Mouse (Mus musculus) 416B (cell line): Measurements from ENCODE around the gene Eif3l.
A peak's percentile ranks its signal among the peaks of the same experiment; 100 is the strongest.

Source experiments
- DNase-seq: peaks from one replicate; pipeline ENCODE4 v3.0.0; 2011; ENCODE audit warnings: low read depth

Eif3l gene

GRCm38 (mm10) chr15:79124331-79124875 is 49.4 kb downstream of the Eif3l start:
- DNase-seq: no peak

DNA sequence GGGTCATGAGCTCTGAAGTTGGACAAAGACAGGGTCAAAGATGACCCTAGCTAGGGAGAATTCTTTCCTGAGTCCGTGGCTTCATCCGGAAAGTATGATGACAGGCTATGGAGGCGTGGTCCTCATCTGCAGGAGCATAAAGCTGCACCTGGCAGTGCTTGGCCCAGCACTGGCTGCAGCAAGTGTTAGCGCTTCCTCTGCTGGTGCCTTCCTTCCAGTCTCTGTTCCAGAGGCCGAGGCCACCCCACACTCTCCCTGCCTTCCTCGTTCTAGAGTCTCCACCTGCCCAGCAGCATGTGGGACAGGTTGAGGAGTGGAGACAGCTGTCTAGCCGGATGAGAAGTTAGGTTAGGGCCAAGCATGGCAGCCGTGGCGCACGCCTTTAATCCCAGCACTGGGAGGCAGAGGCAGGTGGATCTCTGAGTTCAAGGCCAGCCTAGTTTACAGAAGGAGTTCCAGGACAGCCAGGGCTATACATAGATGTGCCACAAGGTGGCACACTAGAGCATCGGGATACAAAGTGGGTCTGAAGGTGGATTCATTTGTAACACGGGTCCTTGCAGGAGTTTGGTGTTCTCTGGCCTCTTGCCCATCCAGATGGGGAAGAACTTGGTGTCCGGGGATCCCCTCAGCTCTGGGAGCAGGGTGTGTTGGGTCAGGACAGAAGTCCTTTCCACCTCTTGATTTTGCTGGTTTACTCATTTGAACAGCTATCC is 51.4 kb downstream of the Eif3l start:
- peak; percentile 71 for DNase-seq

- no peak for DNase-seq
These were observed 52.1 kb downstream of the Eif3l start for GRCm38 (mm10) chr15:79127101-79127500.

- DNase-seq: no peak
These were observed 53.2 kb downstream of the Eif3l start for GRCm38 (mm10) chr15:79128208-79128607.

DNA sequence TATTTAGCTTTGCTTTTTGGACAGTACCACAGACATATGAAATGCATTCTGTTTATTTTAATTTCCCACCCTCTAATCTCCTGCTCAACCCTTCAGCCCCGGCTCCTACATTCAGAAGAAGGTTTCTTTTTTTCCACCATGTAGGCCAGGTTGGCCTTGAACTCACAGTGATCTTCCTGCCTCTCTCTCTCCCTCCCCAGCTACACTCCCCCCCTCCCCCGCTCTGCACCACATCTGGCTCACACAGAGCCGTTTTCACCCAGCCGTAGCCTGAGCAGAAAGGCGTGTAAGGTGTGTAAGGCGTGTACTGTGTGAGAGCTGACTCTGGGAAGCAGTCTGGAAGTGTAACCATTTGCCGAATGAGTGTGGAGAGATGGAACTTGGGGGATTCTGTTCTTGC is 54.3 kb downstream of the Eif3l start:
- DNase-seq: no peak

DNA sequence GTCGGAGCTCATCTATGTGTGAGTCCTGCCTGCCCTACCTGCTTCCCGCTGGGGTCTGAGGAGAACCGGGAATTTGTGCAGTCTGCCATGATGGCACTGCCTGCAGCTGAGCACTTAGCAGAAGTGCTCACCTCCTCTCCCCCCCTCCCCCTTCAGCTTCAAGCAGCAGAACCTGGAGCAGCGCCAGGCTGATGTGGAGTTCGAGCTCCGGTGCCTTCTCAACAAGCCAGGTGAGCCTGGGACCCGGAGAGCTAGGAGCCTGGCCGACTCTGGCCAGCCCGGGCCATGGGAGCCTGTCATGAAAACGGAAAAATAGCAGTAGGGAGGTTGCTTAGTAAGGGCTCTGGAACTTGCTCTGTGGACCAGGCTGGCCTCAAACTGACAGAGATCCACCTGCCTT is 55.8 kb downstream of the Eif3l start:
- no peak for DNase-seq

DNA sequence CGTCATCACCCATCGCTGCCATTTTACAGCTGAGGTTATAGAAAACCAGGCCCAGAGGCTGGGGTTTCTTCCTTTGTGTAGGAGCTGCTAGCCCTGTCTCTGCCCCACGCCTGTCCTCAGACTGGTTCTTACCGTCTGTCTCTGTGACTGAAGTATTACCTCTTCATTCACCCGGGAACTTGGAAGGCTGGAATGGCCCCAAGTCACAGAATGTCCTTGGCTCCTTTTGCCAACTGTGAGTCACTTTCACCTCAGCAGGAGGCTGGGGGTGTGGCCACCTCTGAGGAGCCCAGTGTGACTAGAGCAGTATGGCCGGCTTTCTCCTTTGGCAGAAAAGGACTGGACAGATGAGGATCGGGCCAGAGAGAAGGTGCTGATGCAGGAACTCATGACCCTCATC is 56.5 kb downstream of the Eif3l start:
- no peak for DNase-seq

- no peak for DNase-seq
These were observed 58.2 kb downstream of the Eif3l start for GRCm38 (mm10) chr15:79133191-79133661.

DNA sequence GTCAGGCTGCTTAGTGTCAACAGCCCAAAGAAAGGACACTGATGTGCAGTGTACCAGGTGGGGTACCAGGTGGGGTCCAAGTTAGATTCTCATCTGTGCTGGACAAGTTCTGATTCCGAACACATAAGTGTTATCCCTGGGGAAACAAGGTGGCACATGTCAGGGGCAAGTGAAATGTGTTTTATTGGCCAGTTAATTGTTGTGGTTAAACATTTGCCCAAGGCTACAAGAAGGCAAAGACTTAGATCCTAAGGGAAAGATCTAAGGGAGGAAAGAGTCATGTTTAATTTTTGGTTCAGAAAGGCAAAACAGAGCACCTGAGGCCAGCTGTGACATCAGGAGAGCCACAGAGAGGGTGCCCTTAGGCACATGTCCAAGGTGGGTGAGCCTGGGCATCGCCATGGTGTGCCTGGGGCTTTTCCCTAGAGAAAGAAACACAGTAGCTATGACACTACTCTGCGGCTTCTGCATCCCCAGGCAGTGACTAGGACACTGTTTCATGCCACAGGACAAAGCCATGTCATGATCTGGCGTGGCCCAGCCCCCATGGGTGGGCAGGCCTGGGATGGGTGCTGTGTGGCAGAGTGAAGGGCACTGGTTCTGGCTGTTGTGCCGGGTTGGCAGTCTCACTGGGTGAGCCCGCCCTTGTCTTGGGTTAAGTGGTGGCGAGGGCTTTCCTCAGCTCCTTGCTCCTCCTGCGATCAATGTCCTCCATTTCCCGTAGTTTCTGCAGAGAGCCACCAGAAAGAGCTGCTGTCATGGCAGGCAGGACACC is 59.7 kb downstream of the Eif3l start:
- DNase-seq: no peak

DNA sequence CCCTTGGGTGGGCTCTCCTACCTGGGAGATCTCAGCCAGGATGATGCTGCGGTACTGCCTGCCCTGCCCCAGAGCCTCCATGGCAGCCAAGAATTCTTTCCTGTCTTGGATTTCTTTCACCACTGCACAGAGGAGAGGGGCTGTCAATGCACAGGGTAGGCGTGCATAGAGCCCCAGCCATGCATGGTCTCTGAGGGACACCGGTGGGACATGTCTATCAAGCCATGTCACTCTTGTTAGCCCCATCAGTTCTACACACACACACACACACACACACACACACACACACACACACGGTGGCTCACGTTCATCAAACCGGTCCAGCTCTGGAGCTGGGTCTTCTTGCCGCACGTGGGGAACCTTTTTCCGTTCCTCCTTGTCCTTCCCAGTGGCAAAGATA is 60.4 kb downstream of the Eif3l start:
- no peak for DNase-seq

- DNase-seq: no peak
These were observed 61.0 kb downstream of the Eif3l start for GRCm38 (mm10) chr15:79135783-79136575.

- peak; percentile 65 for DNase-seq
These were observed 64.7 kb downstream of the Eif3l start for GRCm38 (mm10) chr15:79139640-79140039.

DNA sequence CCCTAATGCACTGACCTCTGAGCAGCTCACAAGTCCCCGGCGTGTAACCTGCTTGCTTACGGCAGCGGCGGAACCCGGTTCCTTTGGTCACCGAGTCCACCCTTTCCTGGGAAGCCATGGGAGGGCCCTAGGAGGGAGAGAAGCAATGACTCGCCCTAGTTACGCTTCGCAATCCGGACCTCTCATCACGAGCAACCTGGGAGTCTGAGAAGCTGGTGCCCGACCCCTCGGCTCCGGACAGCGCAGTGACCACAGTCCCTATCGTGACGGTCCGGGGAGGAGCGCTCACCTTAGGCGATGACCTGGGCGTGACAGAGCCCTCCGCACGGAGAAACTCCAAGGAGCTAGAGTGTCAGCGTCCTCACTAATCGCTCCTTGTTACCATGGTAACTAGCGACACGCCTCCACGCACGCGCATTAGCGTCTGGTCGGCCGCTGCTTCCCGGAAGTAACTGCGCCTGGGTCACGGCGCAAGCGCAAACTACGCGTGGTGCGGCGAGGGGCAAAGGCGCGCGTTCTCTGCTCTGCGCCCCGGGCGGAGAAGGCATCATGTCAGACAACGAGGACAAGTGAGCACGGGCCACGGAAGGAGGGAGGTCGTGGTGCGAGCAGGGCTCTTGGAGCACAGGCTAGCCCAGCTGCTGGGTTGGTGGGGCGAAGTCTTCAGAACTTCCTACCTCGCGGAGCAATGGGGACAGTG is 66.0 kb downstream of the Eif3l start, which contains the start of the genes Polr2f and 1700088E04Rik:
Gene Polr2f (plus strand): TSS at position 144 of the 700 bp plus-strand sequence.
Gene 1700088E04Rik (minus strand): TSS at position 388 of the 700 bp plus-strand sequence.
- DNase-seq: peak; percentile 92

- DNase-seq: no peak
These were observed 66.6 kb downstream of the Eif3l start for GRCm38 (mm10) chr15:79141566-79141917.

GRCm38 (mm10) chr15:79143316-79143715 is 68.3 kb downstream of the Eif3l start:
- DNase-seq: no peak
